Mouse (Mus musculus): ENCODE measurements around the gene Tbc1d10c. TPM values are rescaled to one million over a fixed set of nuclear protein-coding genes. Genes with fewer than 3 reads are reported as not detected.
A peak's percentile ranks its signal among the peaks of the same experiment; 100 is the strongest.

Gene Tbc1d10c
- total RNA-seq, 1 experiment from 2014 or later, result 83.5 TPM

GRCm38 (mm10) chr19:4217855-4218254, 26.8 kb upstream of the Tbc1d10c start:
- ATAC-seq (replicated peaks; ENCODE audit: insufficient number of reproducible peaks, low FRiP score, low TSS enrichment, poor library complexity, severe bottlenecking), result no peak

- ATAC-seq (replicated peaks; ENCODE audit: insufficient number of reproducible peaks, low FRiP score, low TSS enrichment, poor library complexity, severe bottlenecking), result no peak
Observed at GRCm38 (mm10) chr19:4217140-4217539, 26.1 kb upstream of the Tbc1d10c start.

GRCm38 (mm10) chr19:4216041-4216685, 25.1 kb upstream of the Tbc1d10c start:
- ATAC-seq (replicated peaks; ENCODE audit: insufficient number of reproducible peaks, low FRiP score, low TSS enrichment, poor library complexity, severe bottlenecking), result no peak

GRCm38 (mm10) chr19:4215451-4215840, 24.4 kb upstream of the Tbc1d10c start:
- ATAC-seq (replicated peaks; ENCODE audit: insufficient number of reproducible peaks, low FRiP score, low TSS enrichment, poor library complexity, severe bottlenecking), result no peak

GRCm38 (mm10) chr19:4214771-4215450, 23.8 kb upstream of the Tbc1d10c start:
- no peak for ATAC-seq (replicated peaks; ENCODE audit: insufficient number of reproducible peaks, low FRiP score, low TSS enrichment, poor library complexity, severe bottlenecking)

- ATAC-seq (replicated peaks; ENCODE audit: insufficient number of reproducible peaks, low FRiP score, low TSS enrichment, poor library complexity, severe bottlenecking), result peak; percentile 34
Observed at GRCm38 (mm10) chr19:4214071-4214770, 23.1 kb upstream of the Tbc1d10c start, which contains the start of the genes Clcf1 and AC109138.7. Clcf1 (plus strand) TSS chr19:4214238. AC109138.7 (plus strand) TSS chr19:4214357.

- ATAC-seq (replicated peaks; ENCODE audit: insufficient number of reproducible peaks, low FRiP score, low TSS enrichment, poor library complexity, severe bottlenecking), result no peak
Observed at GRCm38 (mm10) chr19:4213524-4213974, 22.5 kb upstream of the Tbc1d10c start.

GRCm38 (mm10) chr19:4211891-4212588, 21.0 kb upstream of the Tbc1d10c start:
- no peak for ATAC-seq (replicated peaks; ENCODE audit: insufficient number of reproducible peaks, low FRiP score, low TSS enrichment, poor library complexity, severe bottlenecking)

- ATAC-seq (replicated peaks; ENCODE audit: insufficient number of reproducible peaks, low FRiP score, low TSS enrichment, poor library complexity, severe bottlenecking), result no peak
Observed at GRCm38 (mm10) chr19:4208563-4208962, 17.5 kb upstream of the Tbc1d10c start.

- ATAC-seq (replicated peaks; ENCODE audit: insufficient number of reproducible peaks, low FRiP score, low TSS enrichment, poor library complexity, severe bottlenecking), result peak; percentile 68
Observed at GRCm38 (mm10) chr19:4206971-4207370, 15.9 kb upstream of the Tbc1d10c start.

GRCm38 (mm10) chr19:4204889-4205288, 13.8 kb upstream of the Tbc1d10c start:
- ATAC-seq (replicated peaks; ENCODE audit: insufficient number of reproducible peaks, low FRiP score, low TSS enrichment, poor library complexity, severe bottlenecking), result no peak

- ATAC-seq (replicated peaks; ENCODE audit: insufficient number of reproducible peaks, low FRiP score, low TSS enrichment, poor library complexity, severe bottlenecking), result peak; percentile 44
Observed at GRCm38 (mm10) chr19:4203604-4204326, 12.7 kb upstream of the Tbc1d10c start.

- ATAC-seq (replicated peaks; ENCODE audit: insufficient number of reproducible peaks, low FRiP score, low TSS enrichment, poor library complexity, severe bottlenecking), result no peak
Observed at GRCm38 (mm10) chr19:4203148-4203547, 12.1 kb upstream of the Tbc1d10c start.

GRCm38 (mm10) chr19:4202149-4202548, 11.1 kb upstream of the Tbc1d10c start:
- ATAC-seq (replicated peaks; ENCODE audit: insufficient number of reproducible peaks, low FRiP score, low TSS enrichment, poor library complexity, severe bottlenecking), result no peak

GRCm38 (mm10) chr19:4201291-4201909, 10.3 kb upstream of the Tbc1d10c start, which contains the start of gene Rad9a:
Rad9a (minus strand) TSS chr19:4201662.
- ATAC-seq (replicated peaks; ENCODE audit: insufficient number of reproducible peaks, low FRiP score, low TSS enrichment, poor library complexity, severe bottlenecking), result peak; percentile 77

- ATAC-seq (replicated peaks; ENCODE audit: insufficient number of reproducible peaks, low FRiP score, low TSS enrichment, poor library complexity, severe bottlenecking), result no peak
Observed at GRCm38 (mm10) chr19:4197180-4197579, 6.1 kb upstream of the Tbc1d10c start.

GRCm38 (mm10) chr19:4196548-4196947, 5.5 kb upstream of the Tbc1d10c start:
- no peak for ATAC-seq (replicated peaks; ENCODE audit: insufficient number of reproducible peaks, low FRiP score, low TSS enrichment, poor library complexity, severe bottlenecking)

- no peak for ATAC-seq (replicated peaks; ENCODE audit: insufficient number of reproducible peaks, low FRiP score, low TSS enrichment, poor library complexity, severe bottlenecking)
Observed at GRCm38 (mm10) chr19:4196048-4196447, 5.0 kb upstream of the Tbc1d10c start.

Measured in monocyte, adult 5-6 weeks (primary cell).